Mouse (Mus musculus): ENCODE measurements around the gene Neurod6. TPM values are rescaled to one million over a fixed set of nuclear protein-coding genes. Genes with fewer than 3 reads are reported as not detected.

Gene Neurod6
- polyA plus RNA-seq, 1 experiment from 2014 or later = 0.08 TPM

- Histone ChIP-seq H3K4me3 (no peak overlapping the region), H3K9ac (no peak overlapping the region), H3K4me1 (replicated peaks) (peaks cover 24% of the 10 kb centered on the region), H3K36me3 (no peaks in the 10 kb centered on the region), H3K27ac (no peak overlapping the region), H3K27me3 (peaks cover 27% of the 10 kb centered on the region), H3K9me3 (replicated peaks) (no peaks in the 10 kb centered on the region), H3K4me2 (no peak overlapping the region)
- no peak for ATAC-seq (replicated peaks; ENCODE audit: insufficient number of reproducible peaks, insufficient read depth, low FRiP score, low read depth)
- whole genome bisulfite sequencing = 47% methylated on average over 14 of the region's 14 CpGs
Measured at GRCm38 (mm10) chr6:55646111-55646823, 34.8 kb downstream of the Neurod6 start.

- no peak for ATAC-seq (replicated peaks; ENCODE audit: insufficient number of reproducible peaks, insufficient read depth, low FRiP score, low read depth)
- no peak overlapping the region for H3K27ac ChIP-seq
- H3K36me3 ChIP-seq = no peaks in the 10 kb centered on the region
- WGBS = 11% methylated on average over 1 of the region's 1 CpGs
- no peaks in the 10 kb centered on the region for H3K4me1 ChIP-seq (replicated peaks)
- no peaks in the 10 kb centered on the region for H3K9me3 ChIP-seq (replicated peaks)
- no peaks in the 10 kb centered on the region for H3K27me3 ChIP-seq
- no peak overlapping the region for H3K4me3 ChIP-seq
- H3K9ac ChIP-seq = no peak overlapping the region
- H3K4me2 ChIP-seq = no peak overlapping the region
Measured at GRCm38 (mm10) chr6:55634662-55635061, 46.4 kb downstream of the Neurod6 start.

Other genes starting within 250 kb of the Neurod6 start
- gene Adcyap1r1, start 229.3 kb downstream of the Neurod6 start, polyA plus RNA-seq (2015; fragmentation: Nextera tagmentation; extraction: Ambion mirVana) = 2.6 and 4.2 TPM in 2 replicates
- not detected in 2 replicates for gene Itprid1, start 155.6 kb upstream of the Neurod6 start, polyA plus RNA-seq (2015; fragmentation: Nextera tagmentation; extraction: Ambion mirVana)